Mouse (Mus musculus): ENCODE measurements around the gene Rabif. TPM values are rescaled to one million over a fixed set of nuclear protein-coding genes. Genes with fewer than 3 reads are reported as not detected.
"Not testable (repeated sequence)": the region's sequence is repeated elsewhere in the genome, so short reads cannot be mapped to it uniquely, and the experiment has no call there.

Gene Rabif
- polyA plus RNA-seq, 1 experiment from 2014 or later = 25.9 TPM

DNA sequence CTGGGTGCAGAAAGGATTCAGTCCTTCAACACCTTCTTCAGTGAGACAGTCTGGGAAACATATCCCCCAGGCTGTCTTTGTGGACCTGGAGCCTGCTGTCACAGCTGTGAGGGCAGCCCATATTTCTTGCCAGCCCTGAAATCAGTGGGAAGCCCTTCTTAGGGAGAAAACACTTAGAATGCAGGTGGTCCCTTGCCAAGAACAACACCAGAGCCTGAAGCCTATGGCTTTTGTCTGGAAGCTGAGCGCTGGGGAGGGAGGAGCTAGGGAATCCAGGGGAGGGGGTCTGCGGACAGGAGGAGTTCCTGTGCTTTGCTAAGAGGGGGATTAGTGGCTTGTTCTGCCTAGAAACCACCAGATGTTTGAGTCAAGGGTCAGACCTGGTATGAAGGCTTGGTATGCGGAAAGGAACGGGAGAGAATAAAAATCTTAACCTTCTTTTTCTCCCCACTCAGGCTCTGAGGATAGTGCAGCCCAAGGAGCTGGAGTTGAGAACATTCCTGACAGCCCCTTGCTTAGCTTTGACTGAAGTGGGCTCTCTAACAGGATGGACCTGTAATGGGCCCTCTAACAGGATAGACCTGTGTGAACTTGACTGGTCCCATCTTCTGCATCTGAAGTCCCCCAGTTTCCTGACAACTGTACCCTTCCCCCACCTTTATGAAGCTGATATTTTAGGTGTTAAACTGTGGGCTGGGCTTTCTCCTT, 22.2 kb downstream of the Rabif start:
- Histone ChIP-seq H3K9me3 (ENCODE audit: control insufficient read depth) (no peaks in the 10 kb centered on the region), H3K36me3 (ENCODE audit: control insufficient read depth, insufficient read depth) (no peaks in the 10 kb centered on the region), H3K27ac (ENCODE audit: low read depth, low read length) (no peak overlapping the region), H3K9ac (ENCODE audit: low read depth, low read length) (no peak overlapping the region), H3K4me2 (replicated peaks; ENCODE audit: low read depth) (no peak overlapping the region), H3K27me3 (replicated peaks; ENCODE audit: control insufficient read depth, insufficient read depth, low read length) (no peaks in the 10 kb centered on the region), H3K4me3 (ENCODE audit: low read depth, low read length) (no peak overlapping the region), H3K4me1 (replicated peaks; ENCODE audit: control insufficient read depth, insufficient read depth, low read length) (peaks cover 5% of the 10 kb centered on the region; the same call in 1 of the 2 replicates)
- WGBS = 39% methylated on average over 4 of the region's 4 CpGs
- ATAC-seq = no peak
- TF ChIP-seq CTCF (IDR thresholded peaks at IDR 0.05; ENCODE audit: low read depth) = no peak

DNA sequence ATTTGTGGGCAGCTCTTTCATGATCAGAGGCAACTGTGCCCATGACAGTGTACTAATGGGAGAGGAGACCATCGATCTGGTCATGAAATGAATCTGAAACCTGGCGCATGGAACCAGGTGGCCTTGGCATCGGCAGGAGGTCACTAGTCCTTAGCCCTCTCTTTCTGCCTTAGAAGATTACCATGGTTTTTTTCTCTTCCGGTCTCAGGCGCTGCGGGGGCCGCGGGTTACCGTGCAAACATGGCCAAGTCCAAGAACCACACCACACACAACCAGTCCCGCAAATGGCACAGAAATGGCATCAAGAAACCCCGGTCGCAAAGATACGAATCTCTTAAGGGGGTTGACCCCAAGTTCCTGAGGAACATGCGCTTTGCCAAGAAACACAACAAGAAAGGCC, 23.4 kb downstream of the Rabif start:
- H3K9me3 ChIP-seq (ENCODE audit: control insufficient read depth); H3K4me3 ChIP-seq (ENCODE audit: low read depth, low read length); H3K4me1 ChIP-seq (replicated peaks; ENCODE audit: control insufficient read depth, insufficient read depth, low read length); H3K9ac ChIP-seq (ENCODE audit: low read depth, low read length); H3K27me3 ChIP-seq (replicated peaks; ENCODE audit: control insufficient read depth, insufficient read depth, low read length); H3K27ac ChIP-seq (ENCODE audit: low read depth, low read length); H3K4me2 ChIP-seq (replicated peaks; ENCODE audit: low read depth); H3K36me3 ChIP-seq (ENCODE audit: control insufficient read depth, insufficient read depth); ATAC-seq: not testable (repeated sequence)
- 95% methylated on average over 14 of the region's 14 CpGs for WGBS

DNA sequence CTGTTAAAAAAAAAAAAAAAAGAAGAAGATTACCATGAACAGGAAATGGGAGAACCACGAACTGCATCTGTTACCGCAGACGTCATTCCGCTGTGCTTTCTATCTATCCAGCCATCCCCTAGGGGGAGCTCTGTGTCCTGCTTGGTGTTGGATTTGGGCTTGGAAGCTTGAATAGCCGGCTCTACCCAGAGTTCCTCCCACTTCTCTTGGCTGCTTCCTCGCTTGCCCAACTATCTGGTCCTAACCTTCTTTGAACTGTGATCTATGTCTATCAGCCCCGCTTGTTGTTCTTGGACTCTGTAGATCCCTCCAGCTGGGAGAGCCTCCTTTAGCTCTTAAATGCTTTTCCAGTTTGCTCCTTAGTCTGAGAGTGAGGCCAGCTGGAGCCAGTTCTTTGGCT, 24.2 kb downstream of the Rabif start:
- H3K9ac ChIP-seq (ENCODE audit: low read depth, low read length) = no peak overlapping the region
- WGBS = 6% methylated on average over 7 of the region's 7 CpGs
- H3K27me3 ChIP-seq (replicated peaks; ENCODE audit: control insufficient read depth, insufficient read depth, low read length) = no peaks in the 10 kb centered on the region
- H3K4me3 ChIP-seq (ENCODE audit: low read depth, low read length) = no peak overlapping the region
- peak; percentile 93 for TF ChIP-seq CTCF (IDR thresholded peaks at IDR 0.05; ENCODE audit: low read depth)
- no peaks in the 10 kb centered on the region for H3K9me3 ChIP-seq (ENCODE audit: control insufficient read depth)
- peaks cover 5% of the 10 kb centered on the region; the same call in 1 of the 2 replicates for H3K4me1 ChIP-seq (replicated peaks; ENCODE audit: control insufficient read depth, insufficient read depth, low read length)
- no peak overlapping the region for H3K4me2 ChIP-seq (replicated peaks; ENCODE audit: low read depth)
- peak; percentile 65 for ATAC-seq
- no peak overlapping the region for H3K27ac ChIP-seq (ENCODE audit: low read depth, low read length)
- H3K36me3 ChIP-seq (ENCODE audit: control insufficient read depth, insufficient read depth) = no peaks in the 10 kb centered on the region

DNA sequence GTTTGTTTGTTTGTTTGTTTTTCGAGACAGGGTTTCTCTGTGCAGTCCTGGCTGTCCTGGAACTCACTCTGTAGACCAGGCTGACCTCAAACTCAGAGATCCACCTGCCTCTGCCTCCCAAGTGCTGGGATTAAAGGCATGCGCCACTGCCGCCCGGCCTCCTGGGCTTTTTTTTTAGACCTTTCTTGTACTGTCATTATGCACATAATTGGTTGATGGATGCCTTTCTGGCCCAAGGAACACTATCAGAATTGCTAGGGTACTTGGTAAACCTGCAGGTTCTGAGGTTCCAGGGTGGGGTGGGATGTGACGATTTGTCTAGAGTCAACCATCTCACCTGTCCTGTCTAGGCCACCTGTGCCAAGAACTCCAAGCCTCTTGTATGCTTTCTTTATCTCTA, 24.8 kb downstream of the Rabif start:
- not testable (repeated sequence) for ATAC-seq; H3K9ac ChIP-seq (ENCODE audit: low read depth, low read length)
- 88% methylated on average over 5 of the region's 5 CpGs for WGBS

DNA sequence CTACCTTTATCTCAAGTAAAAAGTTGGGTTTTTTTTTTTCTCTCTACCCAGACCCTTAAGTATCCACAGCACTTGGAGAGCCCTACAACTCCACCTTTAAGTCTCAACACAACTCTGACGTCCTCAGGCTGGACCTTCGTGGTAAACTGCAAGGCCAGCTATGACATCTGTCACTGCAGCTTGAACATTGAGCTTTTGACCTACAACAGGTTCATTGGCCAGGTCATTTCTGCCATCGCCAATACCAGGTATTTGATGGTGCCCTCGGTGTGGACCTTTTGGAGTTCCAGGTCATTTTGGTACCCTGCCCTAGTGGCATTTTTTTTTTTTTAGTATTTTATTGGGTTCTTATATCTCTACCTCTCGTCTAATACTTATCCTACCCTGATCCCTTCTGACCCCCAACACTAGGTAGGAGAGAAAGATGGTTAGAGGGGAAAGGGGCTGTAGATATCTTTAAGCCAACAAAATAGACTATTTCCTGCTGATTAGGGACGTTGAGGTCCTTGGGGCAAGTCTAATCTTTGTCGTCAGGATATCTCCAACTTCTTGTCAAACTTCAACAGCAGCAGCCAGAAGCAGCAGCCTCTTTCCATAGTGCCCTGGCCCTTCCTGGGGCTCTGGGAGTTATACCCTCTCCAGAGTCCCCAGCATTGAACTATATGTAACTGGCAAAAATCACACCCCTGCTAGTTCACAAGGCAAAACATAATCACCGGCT, 25.7 kb downstream of the Rabif start:
- WGBS = 62% methylated on average over 8 of the region's 8 CpGs
- H3K9ac ChIP-seq (ENCODE audit: low read depth, low read length) = no peak overlapping the region
- H3K36me3 ChIP-seq (ENCODE audit: control insufficient read depth, insufficient read depth) = no peaks in the 10 kb centered on the region
- H3K9me3 ChIP-seq (ENCODE audit: control insufficient read depth) = no peaks in the 10 kb centered on the region
- H3K4me2 ChIP-seq (replicated peaks; ENCODE audit: low read depth) = no peak overlapping the region
- H3K27ac ChIP-seq (ENCODE audit: low read depth, low read length) = no peak overlapping the region
- H3K4me1 ChIP-seq (replicated peaks; ENCODE audit: control insufficient read depth, insufficient read depth, low read length) = peaks cover 5% of the 10 kb centered on the region; the same call in 1 of the 2 replicates
- H3K4me3 ChIP-seq (ENCODE audit: low read depth, low read length) = no peak overlapping the region
- no peak for TF ChIP-seq CTCF (IDR thresholded peaks at IDR 0.05; ENCODE audit: low read depth)
- no peak for ATAC-seq
- no peaks in the 10 kb centered on the region for H3K27me3 ChIP-seq (replicated peaks; ENCODE audit: control insufficient read depth, insufficient read depth, low read length)

More for the DNA sequence above, 24.8 kb downstream of the Rabif start:
- not testable (repeated sequence) for H3K4me1 ChIP-seq (replicated peaks; ENCODE audit: control insufficient read depth, insufficient read depth, low read length); H3K4me2 ChIP-seq (replicated peaks; ENCODE audit: low read depth); H3K27me3 ChIP-seq (replicated peaks; ENCODE audit: control insufficient read depth, insufficient read depth, low read length); H3K4me3 ChIP-seq (ENCODE audit: low read depth, low read length); H3K9me3 ChIP-seq (ENCODE audit: control insufficient read depth); H3K27ac ChIP-seq (ENCODE audit: low read depth, low read length); H3K36me3 ChIP-seq (ENCODE audit: control insufficient read depth, insufficient read depth)

DNA sequence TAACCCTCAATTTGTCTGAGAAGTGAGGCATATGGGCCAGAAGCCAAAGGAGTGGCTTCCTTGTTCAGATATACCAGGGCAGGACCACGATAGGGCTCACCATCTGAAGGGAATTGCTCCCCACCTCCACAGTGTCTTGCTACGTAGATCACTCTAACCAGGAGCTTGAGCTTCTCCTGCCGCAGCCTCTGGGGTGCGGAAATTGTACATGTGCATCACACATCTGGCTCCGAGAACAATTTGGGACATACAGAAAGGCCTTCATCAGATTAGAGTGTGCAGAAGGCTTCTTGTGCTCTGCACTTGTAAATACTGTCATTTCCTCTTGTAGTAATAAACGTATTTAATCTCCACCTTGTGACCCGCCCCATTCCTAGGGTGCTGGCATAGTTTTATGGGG, 26.7 kb downstream of the Rabif start:
- Histone ChIP-seq H3K4me3 (ENCODE audit: low read depth, low read length) (no peak overlapping the region), H3K27me3 (replicated peaks; ENCODE audit: control insufficient read depth, insufficient read depth, low read length) (no peaks in the 10 kb centered on the region), H3K9me3 (ENCODE audit: control insufficient read depth) (no peaks in the 10 kb centered on the region), H3K4me2 (replicated peaks; ENCODE audit: low read depth) (no peak overlapping the region), H3K27ac (ENCODE audit: low read depth, low read length) (peak overlapping the region; percentile 50; the same call in 1 of the 2 replicates), H3K4me1 (replicated peaks; ENCODE audit: control insufficient read depth, insufficient read depth, low read length) (peaks cover 5% of the 10 kb centered on the region; the same call in 1 of the 2 replicates), H3K36me3 (ENCODE audit: control insufficient read depth, insufficient read depth) (no peaks in the 10 kb centered on the region), H3K9ac (ENCODE audit: low read depth, low read length) (no peak overlapping the region)
- WGBS = 52% methylated on average over 7 of the region's 7 CpGs
- no peak for TF ChIP-seq CTCF (IDR thresholded peaks at IDR 0.05; ENCODE audit: low read depth)
- ATAC-seq = peak; percentile 39; the same call in 1 of the 2 replicates

Data from intestine, postnatal 0 days (tissue).